Mouse (Mus musculus) stomach, postnatal 0 days (tissue): ENCODE results near the gene Ryr1.

ENCODE experiments used
- CTCF ChIP-seq: IDR thresholded peaks from 2 replicates; pipeline ENCODE4 v1.5.1; 2016; ENCODE audit warnings: antibody characterized with exemption, low read depth, mild to moderate bottlenecking, moderate library complexity
- EP300 ChIP-seq: optimal IDR thresholded peaks from 2 replicates; pipeline ENCODE3; 2016; ENCODE audit warnings: antibody characterized with exemption

- TF ChIP-seq CTCF (no peak), EP300 (no peak)
These were observed 81.3 kb downstream of the Ryr1 start for GRCm38 (mm10) chr7:29043674-29044057.
